Mouse (Mus musculus) stomach, postnatal 0 days (tissue): ENCODE results near the gene Ppp3ca. TPM values are rescaled to one million over a fixed set of nuclear protein-coding genes. Genes with fewer than 3 reads are reported as not detected.

Experiments used
- ATAC-seq: fragments of 200-750 bp; cut with Nextera tagmentation; 2 replicates; pipeline ENCODE4 v1.8.0; 2017; ENCODE audit not compliant: low FRiP score, low TSS enrichment
- DNase-seq: peaks from one replicate; pipeline ENCODE4 v3.0.0-alpha.2; 2016; ENCODE audit warnings: low spot score
- H3K27ac ChIP-seq: fragments of 300-500 bp; sonication (generic); replicated peaks from 2 replicates; pipeline ENCODE4 v1.5.1; 2014; ENCODE audit warnings: mild to moderate bottlenecking, control low read depth
- H3K27me3 ChIP-seq: fragments of 300-500 bp; sonication (generic); 2 replicates; pipeline ENCODE4 v1.6.1; 2014; ENCODE audit warnings: low read length; ENCODE audit not compliant: control insufficient read depth, insufficient read depth
- H3K36me3 ChIP-seq: fragments of 300-500 bp; sonication (generic); 2 replicates; pipeline ENCODE4 v1.6.1; 2014; ENCODE audit warnings: low read length, mixed read lengths; ENCODE audit not compliant: control insufficient read depth, insufficient read depth
- H3K4me1 ChIP-seq: fragments of 300-500 bp; sonication (generic); replicated peaks from 2 replicates; pipeline ENCODE4 v1.6.1; 2014; ENCODE audit warnings: antibody characterized with exemption; ENCODE audit not compliant: control insufficient read depth, insufficient read depth
- H3K4me2 ChIP-seq: fragments of 300-500 bp; sonication (generic); replicated peaks from 2 replicates; pipeline ENCODE4 v1.6.1; 2014; ENCODE audit warnings: low read depth, mild to moderate bottlenecking, control low read depth, moderate library complexity
- H3K4me3 ChIP-seq: fragments of 300-500 bp; sonication (generic); 2 replicates; pipeline ENCODE4 v1.5.1; 2014; ENCODE audit warnings: low read depth, low read length, control low read depth
- H3K9ac ChIP-seq: fragments of 300-500 bp; sonication (generic); 2 replicates; pipeline ENCODE4 v1.6.1; 2014; ENCODE audit warnings: mild to moderate bottlenecking, low read length, control low read depth, mixed read lengths
- H3K9me3 ChIP-seq: fragments of 300-500 bp; sonication (generic); 2 replicates; pipeline ENCODE4 v1.6.1; 2016; ENCODE audit warnings: low read length; ENCODE audit not compliant: control insufficient read depth
- CTCF ChIP-seq: IDR thresholded peaks from 2 replicates; pipeline ENCODE4 v1.5.1; 2016; ENCODE audit warnings: antibody characterized with exemption, low read depth, mild to moderate bottlenecking, moderate library complexity
- EP300 ChIP-seq: optimal IDR thresholded peaks from 2 replicates; pipeline ENCODE3; 2016; ENCODE audit warnings: antibody characterized with exemption
- WGBS: fragments of 180-500 bp; shearing (Covaris S2); extraction: QIAGEN DNeasy Blood & Tissue Kit; methylation state at CpG from one replicate; pipeline ENCODE4 v1.1.7; 2014; 5-methylcytosine and 5-hydroxymethylcytosine counted together
- polyA plus RNA-seq: library from polyadenylated mRNA; unstranded; fragments of >200 nt; fragmentation: Nextera tagmentation; extraction: Ambion mirVana; gene quantifications from 2 replicates; pipeline ENCODE4 v1.2.1, GENCODE M21; 2015

Gene Ppp3ca
- polyA plus RNA-seq, 1 experiment from 2014 or later, result 50.2 TPM

GRCm38 (mm10) chr3:136874566-136874965, 204.6 kb downstream of the Ppp3ca start:
- no peaks in the 10 kb centered on the region for H3K9me3 ChIP-seq
- no peak for DNase-seq
- no peak overlapping the region for H3K4me2 ChIP-seq
- no peaks in the 10 kb centered on the region for H3K4me1 ChIP-seq
- 0 out of 2 replicates have a peak, but pooled peaks cover 2% of the 10 kb centered on the region for H3K36me3 ChIP-seq
- no peaks in the 10 kb centered on the region for H3K27me3 ChIP-seq
- no peak overlapping the region for H3K9ac ChIP-seq
- H3K27ac ChIP-seq, result no peak overlapping the region
- 68% methylated on average over 5 of the region's 5 CpGs for WGBS
- H3K4me3 ChIP-seq, result no peak overlapping the region
- no peak for TF ChIP-seq EP300
- ATAC-seq, result no peak

DNA sequence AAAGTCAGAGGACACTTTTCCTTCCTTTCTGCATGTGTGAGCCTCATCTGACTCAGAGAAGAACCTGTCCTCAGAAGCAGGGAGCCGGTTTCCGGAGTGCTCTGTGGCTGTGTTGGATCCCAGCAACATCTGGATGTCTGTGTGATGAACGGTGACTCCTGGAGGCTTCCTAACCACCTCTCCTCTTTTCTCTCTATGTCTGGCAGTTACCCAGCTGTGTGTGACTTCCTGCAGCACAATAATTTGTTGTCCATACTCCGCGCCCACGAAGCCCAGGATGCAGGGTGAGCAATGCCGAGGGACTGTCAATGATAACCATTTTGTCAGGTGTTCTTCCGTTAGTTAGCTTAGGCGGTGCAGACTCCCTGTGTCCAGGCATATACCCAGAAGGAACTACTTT, 217.8 kb downstream of the Ppp3ca start:
- no peak overlapping the region for H3K4me3 ChIP-seq
- H3K4me2 ChIP-seq, result no peak overlapping the region
- 78% methylated on average over 9 of the region's 9 CpGs for WGBS
- H3K4me1 ChIP-seq, result no peaks in the 10 kb centered on the region
- no peaks in the 10 kb centered on the region for H3K9me3 ChIP-seq
- DNase-seq (no peak), ATAC-seq (no peak)
- no peak overlapping the region for H3K27ac ChIP-seq
- no peaks in the 10 kb centered on the region for H3K27me3 ChIP-seq
- H3K36me3 ChIP-seq, result no peaks in the 10 kb centered on the region
- no peak overlapping the region for H3K9ac ChIP-seq
- TF ChIP-seq EP300, result no peak
- TF ChIP-seq CTCF, result no peak

GRCm38 (mm10) chr3:136892140-136892539, 222.2 kb downstream of the Ppp3ca start:
- ATAC-seq (no peak), DNase-seq (no peak)
- 87% methylated on average over 3 of the region's 3 CpGs for WGBS
- Histone ChIP-seq H3K4me2 (no peak overlapping the region), H3K27me3 (no peaks in the 10 kb centered on the region), H3K9ac (no peak overlapping the region), H3K4me1 (no peaks in the 10 kb centered on the region), H3K36me3 (peaks cover 5% of the 10 kb centered on the region; the same call in 1 of the 2 replicates), H3K4me3 (no peak overlapping the region), H3K27ac (no peak overlapping the region), H3K9me3 (no peaks in the 10 kb centered on the region)
- TF ChIP-seq EP300 (no peak), CTCF (no peak)

- no peak for ATAC-seq
- no peaks in the 10 kb centered on the region for H3K27me3 ChIP-seq
- DNase-seq, result no peak
- no peak overlapping the region for H3K4me3 ChIP-seq
- TF ChIP-seq CTCF, result no peak
- no peak for TF ChIP-seq EP300
- H3K4me1 ChIP-seq, result no peaks in the 10 kb centered on the region
- no peak overlapping the region for H3K9ac ChIP-seq
- H3K9me3 ChIP-seq, result no peaks in the 10 kb centered on the region
- no peak overlapping the region for H3K27ac ChIP-seq
- peaks cover 5% of the 10 kb centered on the region; the same call in 1 of the 2 replicates for H3K36me3 ChIP-seq
- H3K4me2 ChIP-seq, result no peak overlapping the region
- WGBS, result 85% methylated on average over 18 of the region's 18 CpGs
Observed at GRCm38 (mm10) chr3:136893596-136894402, 223.9 kb downstream of the Ppp3ca start.

DNA sequence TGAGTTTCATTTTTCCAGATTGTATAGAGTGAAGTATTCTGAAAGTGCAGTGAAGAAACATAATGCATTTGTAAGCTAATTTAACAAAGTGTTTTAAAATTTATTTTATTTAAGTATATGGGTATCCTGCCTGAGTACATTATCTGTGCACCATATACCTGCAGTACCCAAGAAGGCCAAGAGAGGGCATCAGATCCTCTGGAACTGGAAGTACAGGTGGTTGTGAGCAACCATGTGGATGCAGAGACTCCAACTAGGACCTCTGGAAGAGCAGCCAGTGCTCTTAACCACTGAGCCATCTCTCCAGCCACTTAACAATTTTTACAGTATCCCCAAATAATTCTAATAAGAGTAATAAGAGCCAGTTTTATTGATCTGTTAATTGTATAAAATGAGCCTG, 225.6 kb downstream of the Ppp3ca start:
- peaks cover 5% of the 10 kb centered on the region; the same call in 1 of the 2 replicates for H3K36me3 ChIP-seq
- H3K27ac ChIP-seq, result no peak overlapping the region
- H3K4me2 ChIP-seq, result no peak overlapping the region
- no peak overlapping the region for H3K4me3 ChIP-seq
- TF ChIP-seq CTCF, result peak; percentile 66
- TF ChIP-seq EP300, result no peak
- H3K27me3 ChIP-seq, result no peaks in the 10 kb centered on the region
- no peak for ATAC-seq
- no peaks in the 10 kb centered on the region for H3K4me1 ChIP-seq
- H3K9ac ChIP-seq, result no peak overlapping the region
- H3K9me3 ChIP-seq, result no peaks in the 10 kb centered on the region
- no peak for DNase-seq

DNA sequence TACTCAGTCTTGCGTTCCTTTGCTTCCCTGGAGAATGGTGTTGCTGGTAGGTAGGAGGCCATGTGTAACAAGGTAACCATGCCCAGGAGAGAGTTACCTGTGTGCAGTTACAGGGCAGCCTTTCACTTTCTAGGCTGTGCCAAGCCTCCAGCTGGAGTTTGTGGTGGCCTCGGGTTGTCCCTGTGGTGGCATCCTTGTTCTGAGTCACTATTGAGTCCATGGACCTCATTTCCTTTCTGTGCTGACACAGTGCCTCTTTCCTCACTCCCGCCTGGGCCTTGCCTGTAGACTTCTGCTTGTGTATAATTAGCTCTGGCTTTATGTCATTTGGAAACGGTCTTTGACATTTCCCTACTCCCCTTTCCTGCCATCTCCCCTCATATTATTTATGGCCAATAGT, 226.4 kb downstream of the Ppp3ca start:
- peaks cover 5% of the 10 kb centered on the region; the same call in 1 of the 2 replicates for H3K36me3 ChIP-seq
- H3K27me3 ChIP-seq, result no peaks in the 10 kb centered on the region
- no peak overlapping the region for H3K27ac ChIP-seq
- TF ChIP-seq EP300 (no peak), CTCF (no peak)
- WGBS, result 83% methylated on average over 4 of the region's 4 CpGs
- H3K4me1 ChIP-seq, result no peaks in the 10 kb centered on the region
- H3K4me3 ChIP-seq, result no peak overlapping the region
- DNase-seq (no peak), ATAC-seq (no peak)
- no peak overlapping the region for H3K9ac ChIP-seq
- no peak overlapping the region for H3K4me2 ChIP-seq
- H3K9me3 ChIP-seq, result no peaks in the 10 kb centered on the region
